Mouse (Mus musculus): ENCODE results near the gene Hoxa3.

DNA sequence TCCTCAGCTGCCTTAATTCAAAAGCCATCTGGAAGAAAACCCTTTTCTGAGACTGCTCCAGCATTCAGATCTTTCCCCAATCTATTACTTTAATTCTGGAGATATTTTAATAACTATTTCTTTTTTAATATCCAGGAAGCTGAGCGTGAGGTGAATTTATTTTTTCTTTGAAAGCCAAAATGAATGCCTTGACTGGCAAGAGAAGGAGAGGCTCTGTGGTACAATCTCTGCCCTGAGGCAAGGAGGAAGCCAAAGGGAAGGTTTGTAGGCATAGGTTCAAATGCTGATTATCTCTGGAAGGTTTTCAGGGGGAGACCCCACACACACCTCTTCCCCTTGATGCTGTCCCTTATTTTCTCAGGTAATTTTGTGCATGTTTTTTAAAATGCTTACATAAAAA lies 46.0 kb downstream of the Hoxa3 start:
- no peak for TF ChIP-seq CTCF (conservative IDR thresholded peaks at IDR 0.05; ENCODE audit: low read length)
- TF ChIP-seq POU5F1 (IDR thresholded peaks at IDR 0.05; ENCODE audit: borderline replicate concordance, low read length), result no peak
- TF ChIP-seq NANOG (IDR thresholded peaks at IDR 0.05; ENCODE audit: borderline replicate concordance, low read length), result no peak
